Mouse (Mus musculus) hematopoietic multipotent progenitor cell, adult 10-12 weeks (in vitro differentiated cells): ENCODE measurements around the gene Taz. TPM values are rescaled to one million over a fixed set of nuclear protein-coding genes. Genes with fewer than 3 reads are reported as not detected.

Experiments
- polyA plus RNA-seq: library from polyadenylated mRNA; stranded (reverse); fragments of >175 nt; gene quantifications from 2 replicates; pipeline ENCODE4 v1.2.3, GENCODE M21; 2012; ENCODE audit warnings: low replicate concordance

The Taz gene
- 78.8 and 165 TPM in 2 replicates for polyA plus RNA-seq

DNA sequence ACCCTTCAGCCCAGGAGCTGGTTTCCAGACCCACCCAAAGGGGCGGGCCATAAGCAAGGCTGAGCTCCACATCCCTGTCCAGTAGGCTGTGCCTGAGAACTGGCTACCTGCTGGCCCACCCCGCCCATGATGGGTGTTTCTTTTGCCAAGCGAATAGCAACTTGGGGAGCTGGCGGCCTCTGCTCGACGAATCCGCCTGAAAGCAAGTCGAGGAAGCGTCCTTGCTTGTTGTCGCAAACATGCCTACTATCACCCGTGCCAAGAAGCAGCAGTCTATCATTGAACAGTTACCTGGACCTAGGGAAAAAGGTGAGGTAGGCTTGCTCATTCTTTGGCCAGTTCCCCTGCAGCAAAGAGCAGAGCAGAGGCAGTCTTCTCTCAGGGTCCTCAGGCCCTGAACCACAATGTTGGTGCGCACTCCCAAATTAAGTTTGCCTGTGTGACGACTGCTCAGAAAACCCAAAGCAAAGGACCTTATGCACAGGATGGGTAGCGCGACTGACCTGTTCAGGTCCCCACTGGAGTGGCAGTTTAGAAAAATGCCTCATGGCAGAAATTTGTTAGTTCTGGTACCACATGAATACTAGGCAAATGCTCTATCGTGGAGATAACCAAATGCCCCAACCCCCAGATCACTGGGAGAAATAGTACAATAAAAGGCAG, at the start of gene Taz, which contains the start of gene Dnase1l1:
Gene Taz (plus strand): TSS at position 181 of the 663 bp plus-strand sequence.
Gene Dnase1l1 (minus strand): TSS at position 606 of the 663 bp plus-strand sequence.

DNA sequence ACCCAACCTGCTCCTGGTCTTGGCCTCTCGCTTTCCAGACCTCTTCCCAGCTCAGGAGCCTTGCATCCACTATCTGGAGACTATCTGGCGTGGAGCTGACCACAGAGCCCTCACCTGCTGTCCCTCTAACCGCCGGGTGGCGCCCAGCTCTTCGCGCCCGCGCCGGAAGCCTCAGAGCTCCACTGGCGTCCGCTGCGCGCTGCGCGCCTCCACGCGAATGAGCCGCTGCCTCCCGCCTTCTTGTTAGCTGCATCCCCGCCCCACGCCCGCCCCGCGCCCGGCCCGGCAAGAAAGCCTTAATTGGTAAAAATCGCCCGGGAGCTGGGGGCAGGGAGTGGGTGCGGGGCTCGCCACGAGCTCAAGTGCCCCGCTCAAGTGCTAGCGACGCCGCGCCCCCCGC, 32.1 kb upstream of the Taz start, which contains the start of gene Flna:
Gene Flna (minus strand): TSS at position 206 of the 400 bp plus-strand sequence.

DNA sequence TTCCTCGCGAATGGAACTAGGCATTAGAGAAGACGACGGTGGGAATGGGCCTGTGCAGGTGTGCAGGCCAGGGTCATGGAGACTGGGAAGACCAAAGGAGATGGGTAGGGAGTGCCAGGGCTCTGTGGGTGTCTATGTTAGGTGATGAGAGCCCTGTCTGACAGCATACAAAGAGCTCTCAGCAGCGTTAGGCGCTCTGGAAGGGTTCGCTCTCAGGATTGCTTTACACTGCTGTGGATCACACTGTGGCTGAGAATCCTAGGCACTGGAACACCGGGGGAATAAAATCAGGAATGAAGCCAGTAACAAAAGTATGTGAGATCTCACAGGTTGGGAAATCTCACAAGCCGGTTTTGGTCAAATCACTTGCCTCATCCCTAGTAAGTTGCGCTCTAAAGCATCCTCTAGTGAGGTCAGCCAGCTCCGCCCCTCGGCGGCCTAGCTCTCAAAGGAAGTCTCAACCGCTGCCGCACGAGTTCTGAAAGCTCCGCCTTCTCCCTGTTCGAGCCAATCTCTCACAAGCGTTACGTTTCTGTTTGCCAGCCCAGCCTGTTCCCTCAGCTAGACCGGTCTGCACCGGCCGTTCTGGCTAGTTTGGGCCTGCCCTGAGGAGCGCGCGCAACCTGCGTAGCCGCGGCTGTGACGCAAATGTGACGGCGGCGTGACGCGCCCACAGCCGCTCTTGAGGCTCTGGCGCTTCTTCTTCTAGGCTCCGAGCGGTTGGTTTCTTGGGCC, 27.4 kb upstream of the Taz start, which contains the start of gene Emd:
Gene Emd (plus strand): TSS at position 535 of the 735 bp plus-strand sequence.

DNA sequence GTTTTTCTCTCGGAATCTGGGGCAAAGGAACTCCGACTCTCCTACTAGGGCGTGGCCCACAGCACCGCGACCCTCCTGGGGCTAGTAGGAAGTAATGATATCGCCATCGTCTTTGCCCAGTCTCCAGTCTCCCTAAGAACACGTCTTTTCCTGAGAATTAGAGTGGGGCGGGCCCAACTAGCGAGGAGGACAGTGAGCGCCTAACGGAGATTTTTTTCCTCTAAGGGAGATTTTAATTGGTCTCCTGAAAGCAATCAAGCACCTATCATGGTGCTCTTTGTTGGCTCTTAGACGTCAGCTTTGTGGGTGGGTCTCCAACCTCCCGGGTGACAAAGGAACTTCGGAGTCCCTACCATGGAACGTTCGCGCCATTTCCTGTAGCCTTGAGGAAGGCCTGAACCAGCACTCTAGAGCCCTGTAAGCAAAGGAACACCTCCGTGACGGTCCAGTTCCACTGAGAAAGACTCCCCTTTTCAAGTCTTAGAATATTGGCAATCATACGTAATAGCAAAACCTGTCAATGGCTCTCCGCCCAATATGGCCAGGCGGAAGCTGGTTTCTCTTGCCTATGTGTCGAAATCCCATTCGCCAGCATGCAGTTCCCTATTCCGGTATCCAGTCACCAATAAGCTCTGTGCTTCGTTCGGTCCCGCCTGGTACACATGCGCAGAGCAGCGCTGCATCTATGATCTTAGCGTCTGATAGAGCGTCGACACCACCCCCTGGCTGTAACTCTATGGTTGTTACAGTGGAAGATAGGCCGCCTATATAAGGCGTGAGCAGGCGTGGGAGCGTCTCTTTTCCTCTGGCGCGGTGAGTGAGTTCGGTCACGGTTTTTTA, 11.4 kb upstream of the Taz start, which contains the start of gene Rpl10:
Gene Rpl10 (plus strand): TSS at position 751 of the 840 bp plus-strand sequence.

DNA sequence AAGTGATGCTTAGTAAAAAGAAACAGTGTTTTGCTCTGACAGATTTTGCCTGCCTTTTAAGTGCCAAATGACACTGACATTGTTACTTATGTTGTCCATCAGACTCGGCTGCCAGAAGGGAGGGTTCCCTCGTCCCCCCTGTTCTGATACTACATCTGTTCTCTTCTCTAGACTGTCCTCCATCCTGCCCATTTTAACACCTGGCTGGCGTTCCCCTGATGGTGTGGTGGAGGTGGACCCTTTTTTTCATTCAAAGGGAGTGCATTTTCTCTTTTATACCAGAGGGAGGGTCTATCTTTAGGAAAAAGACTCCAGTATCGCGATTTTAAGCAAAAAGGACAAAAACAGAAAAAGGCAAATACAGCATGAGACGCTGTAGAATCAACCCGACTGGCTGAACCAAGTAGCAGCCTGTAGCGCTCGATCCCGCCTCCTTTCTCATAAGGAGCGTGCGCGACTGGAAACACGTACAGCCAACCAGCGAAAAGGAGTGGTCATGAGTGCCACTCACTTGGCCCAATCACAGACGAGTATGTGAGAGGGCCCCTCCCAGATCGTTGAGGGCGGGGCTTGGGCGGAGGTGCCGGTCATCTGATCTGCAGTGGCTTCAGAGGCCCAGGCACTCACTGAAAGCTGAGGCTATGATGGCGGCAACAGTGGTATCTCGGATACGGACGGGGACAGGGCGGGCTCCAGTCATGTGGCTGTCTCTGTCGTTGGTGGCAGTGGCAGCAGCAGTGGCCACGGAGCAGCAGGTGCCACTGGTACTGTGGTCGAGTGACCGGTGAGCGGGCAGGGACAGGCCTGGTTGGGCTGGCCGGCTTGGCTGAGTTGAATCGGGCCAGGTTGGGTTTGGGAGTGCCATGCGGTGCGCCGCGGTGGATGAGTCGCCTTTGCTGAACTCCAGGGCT, 15.1 kb downstream of the Taz start, which contains the start of gene Atp6ap1:
Gene Atp6ap1 (plus strand): TSS at position 560 of the 911 bp plus-strand sequence.

DNA sequence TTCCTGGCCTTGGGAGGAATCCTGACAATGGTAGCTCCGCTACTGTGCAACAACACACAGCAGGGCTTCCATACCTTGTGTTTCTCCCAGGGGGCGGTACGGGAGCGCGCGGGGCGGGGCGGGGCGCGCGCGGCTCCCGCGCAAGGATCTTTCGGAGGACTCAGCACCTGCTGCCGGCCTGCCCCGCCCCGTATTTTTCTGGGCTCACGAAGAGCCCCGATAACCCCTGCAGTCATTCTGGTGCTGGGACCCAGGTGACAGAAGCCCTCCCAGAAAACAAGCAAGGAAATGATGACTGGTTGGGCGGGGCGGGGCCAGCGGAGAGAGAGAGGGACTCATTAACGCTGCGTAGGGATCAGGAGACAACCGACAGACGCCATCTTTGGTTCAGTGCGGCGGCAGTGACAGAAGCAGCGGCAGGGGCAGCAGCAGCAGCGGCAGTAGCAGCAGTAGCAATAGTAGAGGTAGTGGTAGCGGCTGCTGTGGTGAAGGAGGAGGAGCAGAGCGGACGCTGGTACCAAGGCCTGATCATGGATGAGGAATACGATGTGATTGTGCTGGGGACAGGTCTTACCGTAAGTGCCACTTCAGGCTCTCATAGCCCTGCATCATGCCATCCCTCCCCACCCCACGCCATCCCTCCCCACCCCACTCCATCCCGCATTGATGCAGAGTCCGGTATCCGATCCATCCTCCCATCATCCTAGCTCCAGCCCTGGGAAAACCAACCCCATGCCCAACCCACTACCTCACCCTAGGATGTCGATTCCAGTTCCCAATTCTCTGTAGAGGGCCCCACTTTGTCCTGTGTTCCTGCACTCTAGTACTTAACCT, 23.4 kb downstream of the Taz start, which contains the start of gene Gdi1:
Gene Gdi1 (plus strand): TSS at position 132 of the 834 bp plus-strand sequence.

DNA sequence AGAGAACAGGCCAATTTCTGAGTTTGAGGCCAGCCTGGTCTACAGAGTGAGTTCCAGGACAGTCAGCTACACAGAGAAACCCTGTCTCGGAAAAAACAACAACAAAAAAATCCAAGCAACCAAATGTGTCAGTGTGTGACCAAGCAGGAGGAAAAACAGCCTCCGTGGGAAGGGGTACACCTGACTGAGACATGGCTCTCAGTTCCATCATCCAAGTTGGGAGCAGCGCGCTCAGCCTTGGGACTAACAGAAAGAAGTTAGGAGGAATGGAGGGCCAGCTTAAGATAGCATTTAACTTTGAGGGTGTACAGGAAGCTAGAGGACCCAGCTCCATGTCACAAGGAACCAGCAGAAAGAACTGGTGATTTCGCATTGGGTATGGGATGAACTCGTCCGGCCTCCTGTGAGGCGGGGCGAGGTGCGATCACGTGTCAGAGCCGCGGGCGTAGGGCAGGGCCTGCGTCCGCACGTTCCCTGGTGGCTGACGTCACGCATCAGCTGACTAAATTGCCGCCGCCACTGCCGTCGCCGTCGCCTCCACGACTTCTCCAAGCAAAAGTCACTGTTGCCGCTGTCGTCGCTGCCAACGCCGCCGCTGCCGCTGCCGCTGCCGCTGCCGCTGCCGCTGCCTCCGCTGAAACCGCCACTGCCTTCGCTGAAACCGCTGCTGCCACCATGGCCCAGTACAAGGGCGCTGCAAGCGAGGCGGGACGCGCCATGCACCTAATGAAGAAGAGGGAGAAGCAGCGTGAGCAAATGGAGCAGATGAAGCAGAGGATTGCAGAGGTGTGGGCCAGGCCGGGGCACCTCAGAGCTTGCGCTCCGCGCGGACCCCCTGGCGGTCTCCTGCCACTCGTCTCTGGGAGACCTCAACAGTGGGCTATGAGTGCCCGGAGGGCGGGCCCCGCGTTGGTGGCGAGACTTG, 31.1 kb downstream of the Taz start, which contains the start of gene Fam50a:
Gene Fam50a (plus strand): TSS at position 494 of the 925 bp plus-strand sequence.

DNA sequence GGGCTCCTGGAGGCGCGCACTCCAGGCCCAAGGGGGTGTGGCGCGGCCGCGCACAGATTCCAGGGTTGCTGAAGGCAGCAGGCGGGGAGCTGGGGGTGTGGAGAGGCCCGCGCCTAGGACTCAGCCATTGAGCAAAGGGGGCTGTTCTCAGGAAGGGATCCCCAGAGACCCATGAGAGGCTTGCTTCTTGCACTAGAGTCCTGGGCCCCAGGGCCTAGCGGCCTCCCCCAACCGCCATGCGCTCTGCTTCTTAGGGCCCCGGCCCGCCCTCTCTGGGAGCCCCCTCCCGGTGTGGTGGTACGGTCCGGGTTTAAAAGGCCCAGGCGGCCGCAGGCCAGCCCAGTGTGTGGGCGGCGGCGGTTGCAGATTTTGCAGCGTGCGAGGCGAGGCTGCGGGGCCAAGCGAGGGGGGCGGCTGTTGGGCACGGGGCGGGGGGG, 47.0 kb downstream of the Taz start, which contains the start of gene Plxna3:
Gene Plxna3 (plus strand): TSS at position 342 of the 437 bp plus-strand sequence.

Other genes starting within 250 kb of the Taz start
- not detected in 2 replicates for gene Opn1mw, start 154.4 kb upstream of the Taz start, polyA plus RNA-seq
- 49.9 and 81.9 TPM in 2 replicates for gene Mecp2, start 146.5 kb upstream of the Taz start, polyA plus RNA-seq
- not detected in 2 replicates for gene Tex28, start 114.1 kb upstream of the Taz start, polyA plus RNA-seq
- gene Tktl1, start 104.7 kb upstream of the Taz start, polyA plus RNA-seq = not detected in 2 replicates
- gene Flna, start 32.1 kb upstream of the Taz start, polyA plus RNA-seq = 201 and 294 TPM in 2 replicates
- gene Emd, start 27.2 kb upstream of the Taz start, polyA plus RNA-seq = 25.7 and 40.9 TPM in 2 replicates
- gene Rpl10, start 11.1 kb upstream of the Taz start, polyA plus RNA-seq = 154 and 937 TPM in 2 replicates
- gene Dnase1l1, start 425 bp downstream of the Taz start, polyA plus RNA-seq = 1.8 and 1.9 TPM in 2 replicates
- 20.3 and 40.2 TPM in 2 replicates for gene Atp6ap1, start 15.2 kb downstream of the Taz start, polyA plus RNA-seq
- 86.6 and 171 TPM in 2 replicates for gene Gdi1, start 23.1 kb downstream of the Taz start, polyA plus RNA-seq
- 12.3 and 29.0 TPM in 2 replicates for gene Fam50a, start 31.1 kb downstream of the Taz start, polyA plus RNA-seq
- 9.0 and 13.1 TPM in 2 replicates for gene Plxna3, start 47.2 kb downstream of the Taz start, polyA plus RNA-seq
- 3.3 and 4.9 TPM in 2 replicates for gene Lage3, start 71.7 kb downstream of the Taz start, polyA plus RNA-seq
- gene Ubl4a, start 91.3 kb downstream of the Taz start, polyA plus RNA-seq = 10.3 and 20.7 TPM in 2 replicates
- 5.2 and 7.6 TPM in 2 replicates for gene Slc10a3, start 91.4 kb downstream of the Taz start, polyA plus RNA-seq
- 14.6 and 17.1 TPM in 2 replicates for gene Fam3a, start 111.4 kb downstream of the Taz start, polyA plus RNA-seq
- gene Ikbkg, start 111.4 kb downstream of the Taz start, polyA plus RNA-seq = 16.9 and 22.2 TPM in 2 replicates
- 10.9 and 17.0 TPM in 2 replicates for gene G6pdx, start 147.3 kb downstream of the Taz start, polyA plus RNA-seq
- gene Gm6880, start 199.5 kb downstream of the Taz start, polyA plus RNA-seq = not detected in 2 replicates